Mouse (Mus musculus) megakaryocyte-erythroid progenitor cell, adult 5-6 weeks (primary cell): Measurements from ENCODE around the gene Krt90. TPM values are rescaled to one million over a fixed set of nuclear protein-coding genes. Genes with fewer than 3 reads are reported as not detected.
"Not testable (repeated sequence)": the region's sequence is repeated elsewhere in the genome, so short reads cannot be mapped to it uniquely, and the experiment has no call there.

ENCODE experiments used
- ATAC-seq: replicated peaks from 2 replicates; pipeline ENCODE4 v1.8.0; 2016; ENCODE audit warnings: mild to moderate bottlenecking, inconsistent platforms; ENCODE audit not compliant: severe bottlenecking, poor library complexity, low FRiP score, low TSS enrichment
- total RNA-seq, 2 experiments: library from RNA; stranded (forward) in 1 of 2; stranded (reverse) in 1 of 2; fragments of 200-1000, 215-1000 nt in 1 of 2; fragments of >200 nt in 1 of 2; fragmentation: Nextera tagmentation in 1 of 2; gene quantifications; 2 replicates each; pipeline ENCODE4 v1.2.3; 2014 to 2017

Gene Krt90
- total RNA-seq, 2 experiments from 2014 or later = not detected

DNA sequence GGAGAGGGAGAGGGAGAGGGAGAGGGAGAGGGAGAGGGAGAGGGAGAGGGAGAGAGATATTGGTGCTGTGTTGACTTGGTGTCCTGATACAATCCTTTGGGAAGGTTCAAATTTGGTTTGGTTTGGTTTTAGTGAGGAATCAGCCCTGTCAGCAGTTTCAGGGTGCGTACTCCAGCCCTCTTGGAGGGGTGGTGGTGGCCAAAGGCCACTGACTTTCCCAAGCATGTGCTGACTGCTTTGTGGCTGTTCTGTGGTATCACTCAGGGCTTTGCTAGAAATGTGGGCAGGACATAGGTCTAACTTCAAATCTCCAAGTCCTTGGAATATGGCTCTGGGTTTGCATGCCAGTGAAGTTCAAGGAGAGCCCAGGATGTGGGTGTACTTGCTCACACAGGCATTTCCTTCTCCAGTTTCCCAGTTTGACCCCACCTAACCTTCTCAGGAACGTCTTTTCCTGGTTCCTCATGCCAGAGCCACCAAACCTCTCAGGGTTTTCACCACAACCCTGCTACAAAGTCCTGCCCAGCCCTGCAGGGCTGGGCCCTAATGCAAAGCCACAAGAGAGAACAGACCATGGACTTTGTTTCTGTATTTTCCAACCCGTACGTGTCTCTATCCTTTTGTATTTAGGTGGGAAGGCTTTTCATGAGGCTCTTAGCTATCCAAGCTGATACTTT is 40.1 kb downstream of the Krt90 start:
- ATAC-seq = no peak

- no peak for ATAC-seq
Measured at GRCm38 (mm10) chr15:101519792-101520191, 43.0 kb downstream of the Krt90 start.

DNA sequence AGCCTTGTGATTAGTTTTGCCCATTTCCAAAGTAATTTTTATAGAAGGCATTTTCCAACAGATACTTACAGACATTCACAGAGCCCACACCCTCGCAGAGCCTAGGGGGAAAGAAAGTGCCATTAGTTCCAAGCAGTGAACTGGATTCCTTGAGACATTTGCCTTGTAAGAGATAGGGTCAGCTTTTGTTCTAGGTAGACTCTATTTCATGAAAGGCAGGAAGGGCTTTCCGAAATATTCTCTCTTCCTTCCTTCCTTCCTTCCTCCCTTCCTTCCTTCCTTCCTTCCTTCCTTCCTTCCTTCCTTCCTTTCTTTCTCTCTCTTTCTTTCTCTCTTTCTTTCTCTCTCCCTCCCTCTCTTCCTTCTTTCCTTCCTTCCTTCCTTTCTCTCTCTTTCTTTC is 45.6 kb downstream of the Krt90 start, which contains the start of gene Gm49425:
Gene Gm49425 (minus strand): TSS at position 101 of the 400 bp plus-strand sequence.
- ATAC-seq = not testable (repeated sequence)

GRCm38 (mm10) chr15:101508247-101508646 is 54.5 kb downstream of the Krt90 start:
- no peak for ATAC-seq

GRCm38 (mm10) chr15:101506896-101507758 is 55.6 kb downstream of the Krt90 start:
- no peak for ATAC-seq

Other genes with a start within 250 kb of the Krt90 start
- not detected in 2 replicates for gene Krt80, start 192.8 kb downstream of the Krt90 start, total RNA-seq (2014; fragmentation: Nextera tagmentation)
- 0.57 TPM in 1 of 2 replicates, not detected in the other for gene Krt80, start 192.8 kb downstream of the Krt90 start, total RNA-seq (2017)
- not detected in 2 replicates for gene Krt7, start 151.9 kb downstream of the Krt90 start, total RNA-seq (2014; fragmentation: Nextera tagmentation)
- 3.2 TPM in 1 of 2 replicates, not detected in the other for gene Krt7, start 151.9 kb downstream of the Krt90 start, total RNA-seq (2017)
- gene Krt87, start 124.1 kb downstream of the Krt90 start, total RNA-seq (2014; fragmentation: Nextera tagmentation) = not detected in 2 replicates
- not detected in 2 replicates for gene Krt87, start 124.1 kb downstream of the Krt90 start, total RNA-seq (2017)
- not detected in 2 replicates for gene Krt88, start 115.2 kb downstream of the Krt90 start, total RNA-seq (2014; fragmentation: Nextera tagmentation)
- not detected in 2 replicates for gene Krt88, start 115.2 kb downstream of the Krt90 start, total RNA-seq (2017)
- gene Krt81, start 99.2 kb downstream of the Krt90 start, total RNA-seq (2014; fragmentation: Nextera tagmentation) = not detected in 2 replicates
- gene Krt81, start 99.2 kb downstream of the Krt90 start, total RNA-seq (2017) = not detected in 2 replicates
- gene Krt86, start 89.5 kb downstream of the Krt90 start, total RNA-seq (2014; fragmentation: Nextera tagmentation) = not detected in 2 replicates
- not detected in 2 replicates for gene Krt86, start 89.5 kb downstream of the Krt90 start, total RNA-seq (2017)
- not detected in 2 replicates for gene Krt83, start 71.4 kb downstream of the Krt90 start, total RNA-seq (2014; fragmentation: Nextera tagmentation)
- not detected in 2 replicates for gene Krt83, start 71.4 kb downstream of the Krt90 start, total RNA-seq (2017)
- not detected in 2 replicates for gene Gm49425, start 45.7 kb downstream of the Krt90 start, total RNA-seq (2014; fragmentation: Nextera tagmentation)
- not detected in 2 replicates for gene Gm49425, start 45.7 kb downstream of the Krt90 start, total RNA-seq (2017)
- gene Krt84, start 30.1 kb downstream of the Krt90 start, total RNA-seq (2014; fragmentation: Nextera tagmentation) = not detected in 2 replicates
- gene Krt84, start 30.1 kb downstream of the Krt90 start, total RNA-seq (2017) = not detected in 2 replicates
- not detected in 2 replicates for gene Krt82, start 12.3 kb downstream of the Krt90 start, total RNA-seq (2014; fragmentation: Nextera tagmentation)
- gene Krt82, start 12.3 kb downstream of the Krt90 start, total RNA-seq (2017) = not detected in 2 replicates
- gene Krt75, start 11.0 kb upstream of the Krt90 start, total RNA-seq (2014; fragmentation: Nextera tagmentation) = not detected in 2 replicates
- not detected in 2 replicates for gene Krt75, start 11.0 kb upstream of the Krt90 start, total RNA-seq (2017)
- gene Gm5414, start 65.2 kb upstream of the Krt90 start, total RNA-seq (2014; fragmentation: Nextera tagmentation) = not detected in 2 replicates
- gene Gm5414, start 65.2 kb upstream of the Krt90 start, total RNA-seq (2017) = not detected in 2 replicates
- not detected in 2 replicates for gene Gm5478, start 84.4 kb upstream of the Krt90 start, total RNA-seq (2014; fragmentation: Nextera tagmentation)
- gene Gm5478, start 84.4 kb upstream of the Krt90 start, total RNA-seq (2017) = not detected in 2 replicates
- gene Krt6b, start 117.3 kb upstream of the Krt90 start, total RNA-seq (2014; fragmentation: Nextera tagmentation) = not detected in 2 replicates
- not detected in 2 replicates for gene Krt6b, start 117.3 kb upstream of the Krt90 start, total RNA-seq (2017)
- not detected in 2 replicates for gene Krt6a, start 131.4 kb upstream of the Krt90 start, total RNA-seq (2014; fragmentation: Nextera tagmentation)
- gene Krt6a, start 131.4 kb upstream of the Krt90 start, total RNA-seq (2017) = not detected in 2 replicates
- not detected in 2 replicates for gene Krt5, start 149.9 kb upstream of the Krt90 start, total RNA-seq (2014; fragmentation: Nextera tagmentation)
- gene Krt5, start 149.9 kb upstream of the Krt90 start, total RNA-seq (2017) = not detected in 2 replicates
- not detected in 2 replicates for gene Krt71, start 180.2 kb upstream of the Krt90 start, total RNA-seq (2014; fragmentation: Nextera tagmentation)
- not detected in 2 replicates for gene Krt71, start 180.2 kb upstream of the Krt90 start, total RNA-seq (2017)
- gene Krt72, start 223.5 kb upstream of the Krt90 start, total RNA-seq (2014; fragmentation: Nextera tagmentation) = not detected in 2 replicates
- gene Krt72, start 223.5 kb upstream of the Krt90 start, total RNA-seq (2017) = not detected in 2 replicates
- gene Krt73, start 239.4 kb upstream of the Krt90 start, total RNA-seq (2014; fragmentation: Nextera tagmentation) = not detected in 2 replicates
- gene Krt73, start 239.4 kb upstream of the Krt90 start, total RNA-seq (2017) = not detected in 2 replicates